Mouse (Mus musculus) urinary bladder, postnatal 4 days (tissue): ENCODE measurements around the gene Zcchc7.
A peak's percentile ranks its signal among the peaks of the same experiment; 100 is the strongest.

Experiments
- DNase-seq, 2 experiments: peaks; one replicate each; pipeline ENCODE4 v3.0.0; 2021 to 2022; ENCODE audit warnings: low spot score in 2 of 2

Zcchc7 gene

GRCm38 (mm10) chr4:44965175-44965574, 209.5 kb downstream of the Zcchc7 start:
- no peak for DNase-seq

- DNase-seq = no peak
Observed at GRCm38 (mm10) chr4:44965736-44966135, 210.1 kb downstream of the Zcchc7 start.

- no peak for DNase-seq
Observed at GRCm38 (mm10) chr4:44967402-44967801, 211.7 kb downstream of the Zcchc7 start.

GRCm38 (mm10) chr4:44970056-44970455, 214.4 kb downstream of the Zcchc7 start:
- DNase-seq = no peak

- no peak for DNase-seq
Observed at GRCm38 (mm10) chr4:44970612-44971110, 215.0 kb downstream of the Zcchc7 start.

- peak; percentile 81 to 88 for DNase-seq
Observed at GRCm38 (mm10) chr4:44973450-44973849, 217.8 kb downstream of the Zcchc7 start.

GRCm38 (mm10) chr4:44973871-44974270, 218.2 kb downstream of the Zcchc7 start:
- DNase-seq = no peak

- DNase-seq = no peak
Observed at GRCm38 (mm10) chr4:44974331-44974730, 218.7 kb downstream of the Zcchc7 start.

GRCm38 (mm10) chr4:44976026-44976615, 220.4 kb downstream of the Zcchc7 start:
- DNase-seq = no peak

- DNase-seq = no peak
Observed at GRCm38 (mm10) chr4:44976921-44977710, 221.4 kb downstream of the Zcchc7 start.

GRCm38 (mm10) chr4:44978175-44978574, 222.5 kb downstream of the Zcchc7 start:
- DNase-seq = no peak

GRCm38 (mm10) chr4:44979794-44980338, 224.2 kb downstream of the Zcchc7 start:
- no peak for DNase-seq

GRCm38 (mm10) chr4:44981280-44981973, 225.8 kb downstream of the Zcchc7 start, which contains the start of gene Grhpr:
Gene Grhpr (plus strand): TSS chr4:44981395.
- DNase-seq = peak; percentile 80
